Mouse (Mus musculus) heart, postnatal 0 days (tissue): Measurements from ENCODE around the gene Crtc3. TPM values are rescaled to one million over a fixed set of nuclear protein-coding genes. Genes with fewer than 3 reads are reported as not detected.
A peak's percentile ranks its signal among the peaks of the same experiment; 100 is the strongest.

ENCODE experiments used
- ATAC-seq: fragments of 200-750 bp; cut with Nextera tagmentation; 2 replicates; pipeline ENCODE4 v1.8.0; 2017; ENCODE audit warnings: low read depth, moderate number of reproducible peaks, moderate library complexity; ENCODE audit not compliant: insufficient read depth
- DNase-seq: peaks from one replicate; pipeline ENCODE4 v3.0.0-alpha.2; 2016; ENCODE audit warnings: low spot score
- H3K27ac ChIP-seq: fragments of 300-500 bp; sonication (generic); 2 replicates; pipeline ENCODE4 v1.5.1; 2014; ENCODE audit warnings: low read depth, mild to moderate bottlenecking
- H3K27me3 ChIP-seq: fragments of 300-500 bp; sonication (generic); 2 replicates; pipeline ENCODE4 v1.6.1; 2014; ENCODE audit warnings: low read length, mixed read lengths; ENCODE audit not compliant: control insufficient read depth, insufficient read depth
- H3K36me3 ChIP-seq: fragments of 300-500 bp; sonication (generic); replicated peaks from 2 replicates; pipeline ENCODE4 v1.6.1; 2014; ENCODE audit warnings: low read length, mixed read lengths; ENCODE audit not compliant: control insufficient read depth, insufficient read depth
- H3K4me1 ChIP-seq: fragments of 300-500 bp; sonication (generic); 2 replicates; pipeline ENCODE4 v1.6.1; 2014; ENCODE audit warnings: antibody characterized with exemption; ENCODE audit not compliant: control insufficient read depth, insufficient read depth
- H3K4me2 ChIP-seq: fragments of 300-500 bp; sonication (generic); 2 replicates; pipeline ENCODE4 v1.6.1; 2014; ENCODE audit warnings: low read depth, mild to moderate bottlenecking, low read length, moderate library complexity
- H3K4me3 ChIP-seq: fragments of 300-500 bp; sonication (generic); 2 replicates; pipeline ENCODE4 v1.5.1; 2014; ENCODE audit warnings: low read depth, low read length
- H3K9ac ChIP-seq: fragments of 300-500 bp; sonication (generic); replicated peaks from 2 replicates; pipeline ENCODE4 v1.6.1; 2014; ENCODE audit warnings: low read depth, low read length, mixed read lengths
- H3K9me3 ChIP-seq: fragments of 300-500 bp; sonication (generic); replicated peaks from 2 replicates; pipeline ENCODE4 v1.6.1; 2016; ENCODE audit warnings: low read length; ENCODE audit not compliant: control insufficient read depth
- CTCF ChIP-seq: IDR thresholded peaks from 2 replicates; pipeline ENCODE4 v1.5.1; 2016; ENCODE audit warnings: antibody characterized with exemption, control low read depth, low read depth
- EP300 ChIP-seq: IDR thresholded peaks from 2 replicates; pipeline ENCODE4 v1.6.1; 2016; ENCODE audit warnings: antibody characterized with exemption, low read depth
- WGBS: fragments of 180-500 bp; shearing (Covaris S2); extraction: QIAGEN DNeasy Blood & Tissue Kit; methylation state at CpG from one replicate; pipeline ENCODE4 v1.1.7; 2014; 5-methylcytosine and 5-hydroxymethylcytosine counted together
- polyA plus RNA-seq: library from polyadenylated mRNA; unstranded; fragments of >200 nt; fragmentation: Nextera tagmentation; extraction: Ambion mirVana; gene quantifications from 2 replicates; pipeline ENCODE4 v1.2.1, GENCODE M21; 2015
- total RNA-seq: library from RNA; depleted of rRNA; stranded (reverse); fragments of >200 nt; gene quantifications from 2 replicates; pipeline ENCODE4 v1.2.3, GENCODE M21; 2014; ENCODE audit warnings: low replicate concordance

Gene Crtc3
- total and polyA plus RNA-seq, 2 experiments from 2014 or later: 11.4 to 24.9 TPM

DNA sequence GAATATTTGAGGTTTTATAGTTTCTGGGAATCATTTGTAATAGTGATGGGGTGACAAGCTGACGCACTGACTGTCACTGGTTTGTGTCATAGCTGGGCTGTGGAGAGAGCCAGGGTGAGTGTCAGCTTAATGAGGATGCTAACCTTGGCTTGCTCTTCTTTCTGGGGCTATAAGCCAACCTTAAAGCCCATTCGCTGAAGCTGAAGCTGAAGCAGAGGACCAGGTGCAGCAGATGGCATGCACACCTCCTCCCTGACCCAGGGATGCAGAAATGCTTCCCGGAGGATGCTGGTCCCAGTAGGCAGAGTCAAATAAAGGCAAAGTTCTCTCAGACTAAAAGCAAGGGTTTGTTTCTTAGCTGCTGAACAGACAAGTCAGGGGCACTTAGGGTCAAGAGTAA lies 48.7 kb downstream of the Crtc3 start:
- no peak for TF ChIP-seq EP300
- TF ChIP-seq CTCF: no peak
- H3K4me3 ChIP-seq: no peak overlapping the region
- no peak overlapping the region for H3K4me2 ChIP-seq
- ATAC-seq (no peak), DNase-seq (no peak)
- 82% methylated on average over 3 of the region's 3 CpGs for WGBS
- H3K27me3 ChIP-seq: no peaks in the 10 kb centered on the region
- H3K4me1 ChIP-seq: peaks cover 57% of the 10 kb centered on the region
- H3K27ac ChIP-seq: no peak overlapping the region
- no peaks in the 10 kb centered on the region for H3K9me3 ChIP-seq
- H3K36me3 ChIP-seq: no peaks in the 10 kb centered on the region
- no peak overlapping the region for H3K9ac ChIP-seq

DNA sequence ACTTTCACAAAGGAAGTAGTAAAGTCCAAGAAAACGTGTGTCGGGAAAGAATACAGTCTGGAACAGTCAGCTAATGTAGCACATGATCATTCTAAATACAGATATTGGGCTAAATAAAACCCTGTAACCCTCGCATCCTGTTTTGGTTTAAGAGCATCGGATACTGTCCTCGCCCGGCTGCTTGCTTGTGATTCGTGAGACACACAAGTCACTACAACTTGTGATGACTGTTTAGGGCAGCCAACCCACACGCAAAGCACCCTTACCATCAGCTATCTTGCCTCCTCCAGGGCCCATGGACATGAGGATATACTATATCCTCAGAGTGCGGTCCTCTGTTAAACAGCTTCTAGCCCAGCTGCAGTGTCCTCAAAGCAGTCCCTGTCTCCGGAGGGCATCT lies 50.2 kb downstream of the Crtc3 start:
- peaks cover 58% of the 10 kb centered on the region for H3K4me1 ChIP-seq
- H3K4me2 ChIP-seq: no peak overlapping the region
- no peak overlapping the region for H3K9ac ChIP-seq
- no peak for TF ChIP-seq CTCF
- no peak for TF ChIP-seq EP300
- H3K27ac ChIP-seq: no peak overlapping the region
- ATAC-seq (no peak), DNase-seq (no peak)
- no peaks in the 10 kb centered on the region for H3K9me3 ChIP-seq
- H3K4me3 ChIP-seq: no peak overlapping the region
- no peaks in the 10 kb centered on the region for H3K36me3 ChIP-seq
- no peaks in the 10 kb centered on the region for H3K27me3 ChIP-seq
- 64% methylated on average over 10 of the region's 10 CpGs for WGBS

DNA sequence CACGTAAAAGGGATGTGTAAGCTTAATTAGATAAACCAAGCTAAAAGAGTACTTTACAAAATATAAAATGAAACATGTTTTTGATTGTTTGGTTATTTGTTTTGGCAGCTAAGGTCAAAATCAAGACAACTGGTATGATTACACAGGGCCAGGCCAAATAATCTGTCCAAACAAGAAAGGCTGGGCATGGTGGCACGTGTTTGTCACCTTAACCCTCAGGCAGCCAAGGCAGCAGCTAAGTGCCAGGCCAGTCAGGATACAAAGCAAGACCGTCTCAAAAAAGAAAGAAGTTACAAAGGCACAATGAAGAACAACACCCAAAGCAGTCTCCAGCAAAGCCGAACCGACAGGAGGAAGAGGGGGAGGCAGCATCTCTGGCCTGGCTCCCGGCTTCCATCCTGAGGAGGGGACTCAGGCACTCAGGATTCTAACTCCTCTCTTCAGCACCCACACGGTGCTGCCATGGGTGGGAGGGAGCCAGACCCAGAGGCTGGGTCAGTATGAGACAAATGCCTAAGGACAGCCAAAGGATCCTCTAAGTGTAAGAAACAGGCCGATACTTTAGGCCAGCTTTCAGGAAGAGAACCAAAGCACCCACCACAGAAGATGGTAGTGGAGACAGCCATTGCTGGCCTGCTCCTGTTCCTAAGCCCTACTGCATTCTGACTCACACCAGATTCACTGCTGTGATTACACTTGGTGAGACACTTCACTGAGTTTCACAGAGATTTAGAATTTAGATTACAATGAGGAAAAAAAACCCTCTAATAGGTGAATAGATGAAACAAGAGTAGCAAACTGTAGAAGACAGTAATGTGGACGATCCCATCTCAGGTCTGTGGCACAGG lies 51.5 kb downstream of the Crtc3 start:
- ATAC-seq (no peak), DNase-seq (no peak)
- peaks cover 49% of the 10 kb centered on the region for H3K4me1 ChIP-seq
- 52% methylated on average over 9 of the region's 9 CpGs for WGBS
- H3K9me3 ChIP-seq: no peaks in the 10 kb centered on the region
- H3K36me3 ChIP-seq: no peaks in the 10 kb centered on the region
- no peaks in the 10 kb centered on the region for H3K27me3 ChIP-seq
- TF ChIP-seq CTCF (no peak), EP300 (no peak)
- peak overlapping the region; percentile 52; the same call in 1 of the 2 replicates for H3K27ac ChIP-seq
- H3K9ac ChIP-seq: no peak overlapping the region
- H3K4me2 ChIP-seq: no peak overlapping the region
- no peak overlapping the region for H3K4me3 ChIP-seq

DNA sequence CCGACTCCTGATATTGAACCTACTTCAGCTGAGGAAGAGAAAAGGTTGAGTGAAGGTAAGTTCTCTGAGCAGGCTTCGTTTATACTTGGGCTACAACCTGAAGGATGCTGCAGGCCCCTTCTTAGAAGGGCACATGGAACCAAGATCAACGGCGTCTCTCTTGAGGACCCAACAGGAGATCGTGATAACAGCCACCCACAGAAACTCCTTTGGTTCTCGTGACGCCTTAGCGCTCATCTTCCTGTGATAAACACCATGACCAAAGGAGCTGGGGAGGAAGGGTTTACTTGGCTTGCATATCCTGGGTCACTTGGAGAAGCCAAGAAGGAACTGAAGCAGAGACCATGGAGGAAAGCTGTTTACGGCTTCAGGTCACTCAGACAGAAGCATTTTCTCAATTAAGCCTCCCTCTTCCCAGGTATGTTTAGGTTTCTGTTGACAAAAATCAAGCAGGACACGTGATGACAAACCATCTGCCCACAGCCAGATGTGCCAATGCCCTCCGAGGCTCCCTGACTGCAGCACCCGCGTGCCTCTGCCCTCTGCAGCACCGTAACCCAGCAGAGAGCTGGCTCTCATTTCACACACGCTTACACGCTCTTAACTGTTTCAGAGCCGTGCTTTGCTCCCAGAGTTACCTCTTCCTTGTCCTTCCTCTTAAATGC lies 52.3 kb downstream of the Crtc3 start:
- H3K27ac ChIP-seq: peak overlapping the region; percentile 52; the same call in 1 of the 2 replicates
- no peak overlapping the region for H3K9ac ChIP-seq
- H3K4me3 ChIP-seq: no peak overlapping the region
- WGBS: 38% methylated on average over 17 of the region's 17 CpGs
- H3K9me3 ChIP-seq: no peaks in the 10 kb centered on the region
- no peaks in the 10 kb centered on the region for H3K27me3 ChIP-seq
- TF ChIP-seq EP300: no peak
- TF ChIP-seq CTCF: no peak
- H3K4me1 ChIP-seq: peaks cover 42% of the 10 kb centered on the region
- ATAC-seq: no peak
- no peak for DNase-seq
- no peaks in the 10 kb centered on the region for H3K36me3 ChIP-seq
- no peak overlapping the region for H3K4me2 ChIP-seq

DNA sequence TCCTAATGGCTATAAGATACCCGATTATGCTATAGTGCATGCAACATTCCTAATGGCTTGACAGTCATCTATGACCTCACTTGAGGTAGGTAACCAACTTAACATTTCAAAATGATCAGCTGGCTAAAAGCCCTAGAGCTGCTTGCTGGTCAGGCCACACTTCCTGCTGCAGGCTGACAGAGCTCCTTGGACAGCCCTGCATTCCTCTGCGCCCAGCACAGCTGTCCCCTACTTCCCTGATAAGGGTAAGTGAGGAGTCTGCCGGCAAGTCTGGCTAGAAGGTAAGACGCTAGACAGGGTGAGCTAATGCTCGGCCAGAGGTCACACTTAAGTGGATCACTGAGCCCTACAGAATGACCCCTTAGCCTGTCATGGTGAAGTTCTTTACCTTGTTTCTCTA lies 52.8 kb downstream of the Crtc3 start:
- 9% methylated on average over 5 of the region's 5 CpGs for WGBS
- TF ChIP-seq CTCF (no peak), EP300 (no peak)
- no peak for DNase-seq
- Histone ChIP-seq H3K27me3 (no peaks in the 10 kb centered on the region), H3K4me3 (no peak overlapping the region), H3K4me1 (peaks cover 37% of the 10 kb centered on the region), H3K9ac (no peak overlapping the region), H3K9me3 (no peaks in the 10 kb centered on the region), H3K27ac (peak overlapping the region; percentile 7), H3K4me2 (no peak overlapping the region), H3K36me3 (no peaks in the 10 kb centered on the region)
- 0 out of 2 replicates have a peak, but pooled peaks have one; percentile 32 for ATAC-seq
